Mouse (Mus musculus) liver, embryonic 14.5 days (tissue): Measurements from ENCODE around the gene Adipor2.

Experiments
- CTCF ChIP-seq: IDR thresholded peaks from 2 replicates; pipeline ENCODE4 v1.5.1; 2016; ENCODE audit warnings: antibody characterized with exemption, low read depth, control low read depth
- EP300 ChIP-seq: IDR thresholded peaks from 2 replicates; pipeline ENCODE4 v1.6.1; 2016; ENCODE audit warnings: antibody characterized with exemption, low read depth

- TF ChIP-seq CTCF (no peak), EP300 (no peak)
Observed at GRCm38 (mm10) chr6:119402976-119403375, 14.5 kb downstream of the Adipor2 start.
